Mouse (Mus musculus) erythroblast, adult 5-6 weeks (primary cell): ENCODE data around the gene Klc2. TPM values are rescaled to one million over a fixed set of nuclear protein-coding genes. Genes with fewer than 3 reads are reported as not detected.
"Not testable (repeated sequence)": the region's sequence is repeated elsewhere in the genome, so short reads cannot be mapped to it uniquely, and the experiment has no call there.

Source experiments
- ATAC-seq: replicated peaks from 2 replicates; pipeline ENCODE4 v1.8.0; 2016; ENCODE audit warnings: moderate number of reproducible peaks, mild to moderate bottlenecking, moderate TSS enrichment, inconsistent platforms; ENCODE audit not compliant: poor library complexity, low FRiP score, severe bottlenecking
- total RNA-seq, 2 experiments: library from RNA; stranded (forward) in 1 of 2; stranded (reverse) in 1 of 2; fragments of 150-400 nt in 1 of 2; fragments of 200-764, 138-1000 nt in 1 of 2; gene quantifications; 2 replicates each; pipeline versions ENCODE4 v1.2.3 to v1.2.4; 2015 to 2017; ENCODE audit warnings: low replicate concordance in 2 of 2

Klc2 gene
- total RNA-seq, 2 experiments from 2014 or later: 1.4 TPM; not detected in 1

- ATAC-seq: no peak
Measured at GRCm38 (mm10) chr19:5107556-5108270, 10.6 kb downstream of the Klc2 start.

GRCm38 (mm10) chr19:5106731-5107191 is 11.6 kb downstream of the Klc2 start, which contains the start of gene Rab1b:
Gene Rab1b (minus strand): TSS chr19:5107072.
- peak; percentile 93 for ATAC-seq

- ATAC-seq: peak; percentile 23; the same call in 1 of the 2 replicates
Measured at GRCm38 (mm10) chr19:5106074-5106473, 12.3 kb downstream of the Klc2 start.

- no peak for ATAC-seq
Measured at GRCm38 (mm10) chr19:5098363-5099143, 19.8 kb downstream of the Klc2 start, which contains the start of gene Cnih2. Gene Cnih2 (minus strand): TSS chr19:5098521.

GRCm38 (mm10) chr19:5097521-5098362 is 20.6 kb downstream of the Klc2 start:
- ATAC-seq: no peak

- no peak for ATAC-seq
Measured at GRCm38 (mm10) chr19:5095887-5096474, 22.4 kb downstream of the Klc2 start.

- ATAC-seq: no peak
Measured at GRCm38 (mm10) chr19:5094746-5095417, 23.5 kb downstream of the Klc2 start.

GRCm38 (mm10) chr19:5094243-5094632 is 24.1 kb downstream of the Klc2 start:
- peak; percentile 74 for ATAC-seq

- 0 out of 2 replicates have a peak, but pooled peaks have one; percentile 2 for ATAC-seq
Measured at GRCm38 (mm10) chr19:5093481-5094242, 24.7 kb downstream of the Klc2 start.

GRCm38 (mm10) chr19:5092083-5092482 is 26.3 kb downstream of the Klc2 start:
- no peak for ATAC-seq

- ATAC-seq: no peak
Measured at GRCm38 (mm10) chr19:5089324-5089723, 29.0 kb downstream of the Klc2 start.

GRCm38 (mm10) chr19:5087884-5088728 is 30.3 kb downstream of the Klc2 start, which contains the start of gene Yif1a:
Gene Yif1a (plus strand): TSS chr19:5088538.
- peak; percentile 88 for ATAC-seq

GRCm38 (mm10) chr19:5086533-5086932 is 31.8 kb downstream of the Klc2 start:
- not testable (repeated sequence) for ATAC-seq

GRCm38 (mm10) chr19:5085145-5085863 is 33.1 kb downstream of the Klc2 start, which contains the start of gene Tmem151a:
Gene Tmem151a (minus strand): TSS chr19:5085531.
- 0 out of 2 replicates have a peak, but pooled peaks have one; percentile 33 for ATAC-seq

GRCm38 (mm10) chr19:5084834-5085144 is 33.6 kb downstream of the Klc2 start:
- ATAC-seq: no peak

- no peak for ATAC-seq
Measured at GRCm38 (mm10) chr19:5083961-5084833, 34.2 kb downstream of the Klc2 start.
